Mouse (Mus musculus) midbrain, embryonic 13.5 days (tissue): Measurements from ENCODE around the gene Prokr2. TPM values are rescaled to one million over a fixed set of nuclear protein-coding genes. Genes with fewer than 3 reads are reported as not detected.

Experiments
- ATAC-seq: fragments of 200-750 bp; cut with Nextera tagmentation; 2 replicates; pipeline ENCODE4 v1.8.0; 2017; ENCODE audit warnings: mild to moderate bottlenecking, moderate TSS enrichment, moderate library complexity
- H3K27ac ChIP-seq: fragments of 300-500 bp; sonication (generic); 2 replicates; pipeline ENCODE4 v1.5.1; 2015; ENCODE audit warnings: inconsistent platforms, mild to moderate bottlenecking, moderate library complexity
- H3K27me3 ChIP-seq: fragments of 300-500 bp; sonication (generic); 2 replicates; pipeline ENCODE4 v1.6.1; 2015; ENCODE audit warnings: mild to moderate bottlenecking, inconsistent platforms
- H3K36me3 ChIP-seq: fragments of 300-500 bp; sonication (generic); 2 replicates; pipeline ENCODE4 v1.6.1; 2015; ENCODE audit warnings: mild to moderate bottlenecking, inconsistent platforms
- H3K4me1 ChIP-seq: fragments of 300-500 bp; sonication (generic); replicated peaks from 2 replicates; pipeline ENCODE4 v1.6.1; 2015; ENCODE audit warnings: inconsistent platforms
- H3K4me2 ChIP-seq: fragments of 300-500 bp; sonication (generic); replicated peaks from 2 replicates; pipeline ENCODE4 v1.6.1; 2015; ENCODE audit warnings: moderate library complexity, mild to moderate bottlenecking, inconsistent platforms
- H3K4me3 ChIP-seq: fragments of 300-500 bp; sonication (generic); replicated peaks from 2 replicates; pipeline ENCODE4 v1.5.1; 2015; ENCODE audit warnings: mild to moderate bottlenecking, inconsistent platforms
- H3K9ac ChIP-seq: fragments of 300-500 bp; sonication (generic); replicated peaks from 2 replicates; pipeline ENCODE4 v1.6.1; 2015; ENCODE audit warnings: mild to moderate bottlenecking, inconsistent platforms
- H3K9me3 ChIP-seq: fragments of 300-500 bp; sonication (generic); 2 replicates; pipeline ENCODE4 v1.6.1; 2016; ENCODE audit warnings: mild to moderate bottlenecking, inconsistent platforms
- WGBS: fragments of 180-500 bp; shearing (Covaris S2); methylation state at CpG from one replicate; pipeline ENCODE4 v1.1.7; 2015; 5-methylcytosine and 5-hydroxymethylcytosine counted together
- polyA plus RNA-seq: library from polyadenylated mRNA; unstranded; fragments of >200 nt; fragmentation: Nextera tagmentation; extraction: Ambion mirVana; gene quantifications from 2 replicates; pipeline ENCODE4 v1.2.1, GENCODE M21; 2015

Prokr2 gene
- polyA plus RNA-seq, 1 experiment from 2014 or later = 3.6 TPM

- H3K4me2 ChIP-seq = peak overlapping the region; percentile 94
- ATAC-seq = peak; percentile 72
- H3K9ac ChIP-seq = peak overlapping the region; percentile 68
- H3K4me3 ChIP-seq = peak overlapping the region; percentile 57
- no peaks in the 10 kb centered on the region for H3K9me3 ChIP-seq
- H3K4me1 ChIP-seq = peaks cover 14% of the 10 kb centered on the region
- H3K27ac ChIP-seq = no peak overlapping the region; the same call in 1 of the 2 replicates
- WGBS = under 1% methylated on average over 31 of the region's 31 CpGs
- no peaks in the 10 kb centered on the region for H3K36me3 ChIP-seq
- H3K27me3 ChIP-seq = peaks cover 60% of the 10 kb centered on the region
Observed at GRCm38 (mm10) chr2:132384511-132385193, 595 bp downstream of the Prokr2 start.

GRCm38 (mm10) chr2:132382308-132382707, 2.9 kb downstream of the Prokr2 start:
- H3K36me3 ChIP-seq = no peaks in the 10 kb centered on the region
- no peak overlapping the region for H3K4me2 ChIP-seq
- no peak for ATAC-seq
- H3K27ac ChIP-seq = no peak overlapping the region
- 85% methylated on average over 2 of the region's 2 CpGs for WGBS
- H3K9ac ChIP-seq = no peak overlapping the region
- H3K9me3 ChIP-seq = no peaks in the 10 kb centered on the region
- no peak overlapping the region for H3K4me3 ChIP-seq
- H3K4me1 ChIP-seq = peaks cover 14% of the 10 kb centered on the region
- peaks cover 48% of the 10 kb centered on the region for H3K27me3 ChIP-seq

GRCm38 (mm10) chr2:132379690-132380089, 5.6 kb downstream of the Prokr2 start:
- Histone ChIP-seq H3K4me3 (no peak overlapping the region), H3K36me3 (no peaks in the 10 kb centered on the region), H3K27me3 (peaks cover 23% of the 10 kb centered on the region), H3K9ac (no peak overlapping the region), H3K9me3 (no peaks in the 10 kb centered on the region), H3K27ac (no peak overlapping the region), H3K4me1 (peaks cover 7% of the 10 kb centered on the region), H3K4me2 (no peak overlapping the region)
- no peak for ATAC-seq
- WGBS = 66% methylated on average over 4 of the region's 4 CpGs

DNA sequence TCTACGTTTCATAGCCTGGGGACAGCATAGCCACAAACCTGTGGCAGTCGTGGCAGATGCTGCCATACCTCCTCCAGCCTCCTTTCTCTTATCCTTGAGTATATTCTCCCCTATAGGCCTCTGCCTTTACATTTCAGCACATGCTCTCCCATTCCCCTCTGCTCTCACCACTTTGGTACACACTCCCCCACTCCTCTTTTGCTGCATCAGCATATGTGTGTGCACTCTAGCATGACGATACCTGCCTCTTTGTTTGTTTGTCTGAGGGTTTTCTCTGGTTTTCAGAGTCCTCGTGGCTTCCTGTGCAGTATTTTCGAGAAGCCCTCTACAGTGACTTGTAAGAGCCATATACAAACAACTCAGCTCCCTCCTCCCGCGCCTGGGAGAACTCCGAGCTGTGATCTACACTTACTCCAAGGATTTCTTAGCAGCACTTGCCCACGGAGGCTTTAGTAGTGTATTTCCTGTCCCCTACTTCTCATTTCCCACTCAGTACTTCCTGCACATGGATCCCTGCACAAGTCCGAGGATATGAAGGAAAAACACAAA, 6.6 kb downstream of the Prokr2 start:
- Histone ChIP-seq H3K9me3 (no peaks in the 10 kb centered on the region), H3K4me1 (no peaks in the 10 kb centered on the region), H3K27me3 (peaks cover 14% of the 10 kb centered on the region), H3K4me2 (no peak overlapping the region), H3K36me3 (no peaks in the 10 kb centered on the region), H3K4me3 (no peak overlapping the region), H3K9ac (no peak overlapping the region), H3K27ac (no peak overlapping the region)
- WGBS = 76% methylated on average over 10 of the region's 10 CpGs
- ATAC-seq = no peak

- H3K9me3 ChIP-seq = no peaks in the 10 kb centered on the region
- H3K27ac ChIP-seq = no peak overlapping the region
- 79% methylated on average over 2 of the region's 2 CpGs for WGBS
- H3K9ac ChIP-seq = no peak overlapping the region
- ATAC-seq = no peak
- H3K4me3 ChIP-seq = no peak overlapping the region
- H3K4me2 ChIP-seq = no peak overlapping the region
- H3K4me1 ChIP-seq = no peaks in the 10 kb centered on the region
- no peaks in the 10 kb centered on the region for H3K36me3 ChIP-seq
- peaks cover 2% of the 10 kb centered on the region; the same call in 1 of the 2 replicates for H3K27me3 ChIP-seq
Observed at GRCm38 (mm10) chr2:132377436-132377835, 7.8 kb downstream of the Prokr2 start.

- Histone ChIP-seq H3K36me3 (no peaks in the 10 kb centered on the region), H3K4me3 (no peak overlapping the region)
- WGBS = 76% methylated on average over 3 of the region's 3 CpGs
Observed at GRCm38 (mm10) chr2:132375721-132376120, 9.5 kb downstream of the Prokr2 start.

DNA sequence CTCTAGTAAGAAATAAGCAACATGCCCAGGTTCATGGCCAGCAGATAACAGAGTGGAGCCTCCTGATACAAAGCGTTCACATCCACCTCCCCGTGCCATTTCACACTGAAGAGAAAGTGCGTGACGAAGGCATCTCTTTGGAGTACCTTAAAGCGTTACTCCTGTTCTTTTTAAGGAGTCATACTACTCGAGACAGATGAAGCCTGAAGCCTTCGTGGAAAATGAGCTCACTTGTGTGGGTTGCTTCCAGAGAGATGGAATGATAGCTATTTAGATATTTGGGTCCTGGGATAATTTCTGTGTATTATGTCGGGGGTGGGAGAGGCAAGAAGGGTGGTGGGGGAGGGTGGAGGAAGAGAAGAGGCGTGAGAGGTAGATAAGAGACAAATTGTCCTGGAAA, 10.1 kb downstream of the Prokr2 start:
- Histone ChIP-seq H3K4me3 (no peak overlapping the region), H3K9ac (no peak overlapping the region), H3K4me2 (no peak overlapping the region), H3K27ac (no peak overlapping the region), H3K4me1 (no peaks in the 10 kb centered on the region), H3K9me3 (no peaks in the 10 kb centered on the region), H3K36me3 (no peaks in the 10 kb centered on the region), H3K27me3 (no peaks in the 10 kb centered on the region)
- no peak for ATAC-seq
- 89% methylated on average over 9 of the region's 9 CpGs for WGBS

More at GRCm38 (mm10) chr2:132375721-132376120, 9.5 kb downstream of the Prokr2 start:
- ATAC-seq = no peak
- Histone ChIP-seq H3K9me3 (no peaks in the 10 kb centered on the region), H3K4me2 (no peak overlapping the region), H3K27ac (no peak overlapping the region), H3K27me3 (no peaks in the 10 kb centered on the region), H3K9ac (no peak overlapping the region), H3K4me1 (no peaks in the 10 kb centered on the region)

DNA sequence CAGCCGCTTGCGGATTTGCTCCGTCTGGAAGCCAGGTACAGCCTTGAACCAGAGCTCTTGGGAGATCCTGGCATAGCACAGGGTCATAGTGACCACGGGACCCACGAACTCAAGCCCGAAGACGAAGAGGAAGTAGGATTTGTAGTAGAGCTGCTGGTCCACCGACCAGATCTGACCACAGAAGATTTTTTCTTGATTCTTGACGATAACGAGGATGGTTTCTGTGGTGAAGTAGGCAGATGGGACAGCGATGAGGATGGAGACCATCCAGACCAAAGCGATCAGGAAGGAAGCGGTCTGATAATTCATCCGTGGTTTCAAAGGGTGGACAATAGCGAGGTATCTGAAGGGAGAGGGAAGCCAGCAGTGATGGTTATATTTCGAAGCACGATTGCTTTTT, 11.5 kb downstream of the Prokr2 start:
- Histone ChIP-seq H3K4me1 (no peaks in the 10 kb centered on the region), H3K27me3 (no peaks in the 10 kb centered on the region), H3K4me3 (no peak overlapping the region), H3K9ac (no peak overlapping the region), H3K27ac (no peak overlapping the region), H3K36me3 (no peaks in the 10 kb centered on the region), H3K9me3 (no peaks in the 10 kb centered on the region), H3K4me2 (no peak overlapping the region)
- ATAC-seq = no peak
- WGBS = 94% methylated on average over 17 of the region's 17 CpGs

GRCm38 (mm10) chr2:132368433-132368832, 16.8 kb downstream of the Prokr2 start:
- WGBS = 88% methylated on average over 3 of the region's 3 CpGs
- H3K9ac ChIP-seq = no peak overlapping the region
- H3K27ac ChIP-seq = no peak overlapping the region
- no peak for ATAC-seq
- H3K36me3 ChIP-seq = no peaks in the 10 kb centered on the region
- no peaks in the 10 kb centered on the region for H3K9me3 ChIP-seq
- no peaks in the 10 kb centered on the region for H3K27me3 ChIP-seq
- no peak overlapping the region for H3K4me2 ChIP-seq
- no peak overlapping the region for H3K4me3 ChIP-seq
- no peaks in the 10 kb centered on the region for H3K4me1 ChIP-seq

DNA sequence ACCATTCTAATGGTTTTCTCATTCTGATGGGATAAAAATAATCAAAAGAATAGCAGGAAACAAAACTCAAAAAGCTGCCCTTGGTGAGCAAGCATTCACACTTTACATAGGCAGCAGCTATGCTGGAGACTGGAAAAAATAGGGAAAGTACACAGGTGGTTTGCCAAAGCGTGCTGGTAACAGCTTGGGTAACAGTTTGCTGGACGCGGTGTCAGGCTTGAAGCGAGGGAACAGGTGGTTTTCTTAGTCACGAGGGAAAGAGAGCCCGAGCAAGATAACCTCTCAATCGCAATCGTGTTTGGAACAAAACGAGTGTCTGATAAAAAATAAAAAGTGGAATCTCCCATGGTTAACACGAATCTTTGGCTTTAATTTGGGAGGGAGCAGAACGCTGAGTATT, 41.4 kb downstream of the Prokr2 start:
- 91% methylated on average over 11 of the region's 11 CpGs for WGBS
- H3K27me3 ChIP-seq = no peaks in the 10 kb centered on the region
- H3K4me3 ChIP-seq = no peak overlapping the region
- no peaks in the 10 kb centered on the region for H3K9me3 ChIP-seq
- no peaks in the 10 kb centered on the region for H3K36me3 ChIP-seq
- H3K4me1 ChIP-seq = no peaks in the 10 kb centered on the region
- ATAC-seq = no peak
- no peak overlapping the region for H3K27ac ChIP-seq
- no peak overlapping the region for H3K9ac ChIP-seq
- no peak overlapping the region for H3K4me2 ChIP-seq

DNA sequence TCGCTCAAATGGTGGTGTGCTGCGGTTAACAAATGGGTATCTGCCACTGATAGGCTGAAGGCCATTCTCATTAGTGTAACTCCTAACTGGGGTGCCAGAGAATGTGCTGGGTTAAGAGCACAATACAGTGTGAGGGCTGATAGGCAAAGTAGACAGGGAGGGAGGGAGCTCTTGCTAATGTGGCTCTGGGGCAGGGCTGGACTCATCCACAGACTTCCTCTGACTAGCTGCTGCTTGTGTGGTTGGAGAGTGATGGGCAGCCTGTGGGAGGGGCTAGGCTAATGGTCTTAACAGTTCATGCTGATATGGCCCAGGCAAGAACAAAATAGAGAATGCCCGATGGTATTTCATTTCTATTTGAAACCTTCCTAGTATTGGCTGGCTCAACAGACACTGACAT, 44.0 kb downstream of the Prokr2 start:
- no peak overlapping the region for H3K27ac ChIP-seq
- WGBS = 90% methylated on average over 3 of the region's 3 CpGs
- no peaks in the 10 kb centered on the region for H3K27me3 ChIP-seq
- no peaks in the 10 kb centered on the region for H3K9me3 ChIP-seq
- H3K4me3 ChIP-seq = no peak overlapping the region
- no peak overlapping the region for H3K9ac ChIP-seq
- H3K4me1 ChIP-seq = no peaks in the 10 kb centered on the region
- no peak for ATAC-seq
- no peak overlapping the region for H3K4me2 ChIP-seq
- no peaks in the 10 kb centered on the region for H3K36me3 ChIP-seq

- 75% methylated on average over 2 of the region's 2 CpGs for WGBS
- H3K36me3 ChIP-seq = no peaks in the 10 kb centered on the region
- ATAC-seq = no peak
- no peak overlapping the region for H3K4me2 ChIP-seq
- no peaks in the 10 kb centered on the region for H3K4me1 ChIP-seq
- no peaks in the 10 kb centered on the region for H3K9me3 ChIP-seq
- H3K4me3 ChIP-seq = no peak overlapping the region
- no peak overlapping the region for H3K27ac ChIP-seq
- H3K27me3 ChIP-seq = no peaks in the 10 kb centered on the region
- no peak overlapping the region for H3K9ac ChIP-seq
Observed at GRCm38 (mm10) chr2:132340350-132340749, 44.9 kb downstream of the Prokr2 start.

- Histone ChIP-seq H3K4me1 (no peaks in the 10 kb centered on the region), H3K27ac (no peak overlapping the region), H3K4me2 (no peak overlapping the region), H3K36me3 (no peaks in the 10 kb centered on the region), H3K9ac (no peak overlapping the region), H3K9me3 (no peaks in the 10 kb centered on the region), H3K27me3 (no peaks in the 10 kb centered on the region), H3K4me3 (no peak overlapping the region)
- WGBS = 84% methylated on average over 2 of the region's 2 CpGs
- no peak for ATAC-seq
Observed at GRCm38 (mm10) chr2:132337202-132337601, 48.0 kb downstream of the Prokr2 start.
